Mouse (Mus musculus) induced T-regulatory cell, adult 2 months (primary cell): ENCODE results near the gene Map1s.
A peak's percentile ranks its signal among the peaks of the same experiment; 100 is the strongest.

ENCODE experiments used
- DNase-seq: peaks from one replicate; pipeline ENCODE4 v3.0.0-alpha.2; 2012; ENCODE audit warnings: low read depth

Map1s gene

GRCm38 (mm10) chr8:70898661-70899198 lies 7.0 kb upstream of the Map1s start:
- peak; percentile 36 for DNase-seq

- no peak for DNase-seq
These were observed 6.5 kb upstream of the Map1s start for GRCm38 (mm10) chr8:70899226-70899625.

GRCm38 (mm10) chr8:70900872-70901387 lies 4.8 kb upstream of the Map1s start:
- no peak for DNase-seq

- no peak for DNase-seq
These were observed 3.5 kb upstream of the Map1s start for GRCm38 (mm10) chr8:70902211-70902610.

- no peak for DNase-seq
These were observed 2.6 kb upstream of the Map1s start for GRCm38 (mm10) chr8:70903112-70903511.

GRCm38 (mm10) chr8:70903582-70903981 lies 2.1 kb upstream of the Map1s start:
- no peak for DNase-seq

- peak; percentile 35 for DNase-seq
These were observed 1.2 kb upstream of the Map1s start for GRCm38 (mm10) chr8:70904532-70904931.

GRCm38 (mm10) chr8:70905463-70905830 lies 285 bp upstream of the Map1s start:
- no peak for DNase-seq

- peak; percentile 16 for DNase-seq
These were observed 1.8 kb downstream of the Map1s start for GRCm38 (mm10) chr8:70907518-70907917.

- DNase-seq, result peak; percentile 18
These were observed 5.9 kb downstream of the Map1s start for GRCm38 (mm10) chr8:70911596-70911995.

GRCm38 (mm10) chr8:70912955-70913354 lies 7.2 kb downstream of the Map1s start:
- DNase-seq, result no peak

GRCm38 (mm10) chr8:70913523-70913922 lies 7.8 kb downstream of the Map1s start:
- no peak for DNase-seq

- DNase-seq, result no peak
These were observed 9.0 kb downstream of the Map1s start for GRCm38 (mm10) chr8:70914704-70915103.

GRCm38 (mm10) chr8:70920049-70920922 lies 14.6 kb downstream of the Map1s start:
- no peak for DNase-seq

GRCm38 (mm10) chr8:70924151-70924550 lies 18.4 kb downstream of the Map1s start:
- no peak for DNase-seq

GRCm38 (mm10) chr8:70925754-70926153 lies 20.0 kb downstream of the Map1s start:
- DNase-seq, result no peak

- no peak for DNase-seq
These were observed 20.7 kb downstream of the Map1s start for GRCm38 (mm10) chr8:70926396-70926795.

GRCm38 (mm10) chr8:70928096-70928495 lies 22.4 kb downstream of the Map1s start:
- DNase-seq, result no peak

GRCm38 (mm10) chr8:70928778-70929322 lies 23.1 kb downstream of the Map1s start:
- DNase-seq, result no peak

- DNase-seq, result no peak
These were observed 26.0 kb downstream of the Map1s start for GRCm38 (mm10) chr8:70931731-70932130.

- no peak for DNase-seq
These were observed 27.3 kb downstream of the Map1s start for GRCm38 (mm10) chr8:70933036-70933435.

GRCm38 (mm10) chr8:70934786-70935185 lies 29.1 kb downstream of the Map1s start:
- no peak for DNase-seq

- no peak for DNase-seq
These were observed 31.5 kb downstream of the Map1s start for GRCm38 (mm10) chr8:70937200-70937599.
